Mouse (Mus musculus) heart, postnatal 36 days (tissue): Measurements from ENCODE around the gene Taar7f. TPM values are rescaled to one million over a fixed set of nuclear protein-coding genes. Genes with fewer than 3 reads are reported as not detected.

ENCODE experiments used
- total RNA-seq, 2 experiments: library from RNA; stranded (reverse); gene quantifications; 2 replicates each; pipeline ENCODE4 v1.2.3; 2021

The Taar7f gene
- total RNA-seq, 2 experiments from 2014 or later: not detected

Other genes with a start within 250 kb of the Taar7f start
- gene Vnn3, start 198.0 kb upstream of the Taar7f start, total RNA-seq: under 1 TPM in 1 of 2 experiments, not detected in 1; 0.28 TPM
- under 1 TPM; 0.51 to 0.83 TPM for gene Vnn1, start 154.8 kb upstream of the Taar7f start, total RNA-seq
- gene Taar1, start 129.2 kb upstream of the Taar7f start, total RNA-seq: not detected
- not detected for gene Taar2, start 110.9 kb upstream of the Taar7f start, total RNA-seq
- not detected for gene Taar3, start 100.0 kb upstream of the Taar7f start, total RNA-seq
- gene Taar4, start 89.0 kb upstream of the Taar7f start, total RNA-seq: not detected
- gene Taar5, start 78.8 kb upstream of the Taar7f start, total RNA-seq: not detected
- gene Taar6, start 63.9 kb upstream of the Taar7f start, total RNA-seq: not detected
- not detected for gene Taar7a, start 56.0 kb upstream of the Taar7f start, total RNA-seq
- gene Taar7b, start 49.6 kb upstream of the Taar7f start, total RNA-seq: not detected
- not detected for gene Taar7d, start 22.3 kb upstream of the Taar7f start, total RNA-seq
- not detected for gene Taar7e, start 11.9 kb upstream of the Taar7f start, total RNA-seq
- not detected for gene Taar8a, start 27.0 kb downstream of the Taar7f start, total RNA-seq
- not detected for gene Taar8b, start 42.8 kb downstream of the Taar7f start, total RNA-seq
- not detected for gene Taar8c, start 52.4 kb downstream of the Taar7f start, total RNA-seq
- gene Taar9, start 60.0 kb downstream of the Taar7f start, total RNA-seq: not detected
- gene Stx7, start 99.8 kb downstream of the Taar7f start, total RNA-seq: 10 to 100 TPM; 41.6 to 46.6 TPM
- under 1 TPM; 0.11 to 0.30 TPM for gene Moxd1, start 174.0 kb downstream of the Taar7f start, total RNA-seq